Mouse (Mus musculus): ENCODE measurements around the gene Olfr1046. TPM values are rescaled to one million over a fixed set of nuclear protein-coding genes. Genes with fewer than 3 reads are reported as not detected.

Gene Olfr1046
- polyA plus RNA-seq, 1 experiment from 2014 or later: not detected

Other genes starting within 250 kb of the Olfr1046 start
- gene Olfr1029, start 245.4 kb downstream of the Olfr1046 start, polyA plus RNA-seq (2015; fragmentation: Nextera tagmentation; extraction: Ambion mirVana): not detected in 2 replicates
- not detected in 2 replicates for gene Olfr1030, start 240.0 kb downstream of the Olfr1046 start, polyA plus RNA-seq (2015; fragmentation: Nextera tagmentation; extraction: Ambion mirVana)
- gene Olfr1031, start 229.0 kb downstream of the Olfr1046 start, polyA plus RNA-seq (2015; fragmentation: Nextera tagmentation; extraction: Ambion mirVana): not detected in 2 replicates
- not detected in 2 replicates for gene Olfr1032, start 213.8 kb downstream of the Olfr1046 start, polyA plus RNA-seq (2015; fragmentation: Nextera tagmentation; extraction: Ambion mirVana)
- gene Olfr1033, start 198.7 kb downstream of the Olfr1046 start, polyA plus RNA-seq (2015; fragmentation: Nextera tagmentation; extraction: Ambion mirVana): 2.2 and 2.3 TPM in 2 replicates
- 0.13 TPM in 1 of 2 replicates, not detected in the other for gene Olfr1034, start 173.5 kb downstream of the Olfr1046 start, polyA plus RNA-seq (2015; fragmentation: Nextera tagmentation; extraction: Ambion mirVana)
- not detected in 2 replicates for gene Olfr1036, start 145.3 kb downstream of the Olfr1046 start, polyA plus RNA-seq (2015; fragmentation: Nextera tagmentation; extraction: Ambion mirVana)
- not detected in 2 replicates for gene Olfr1037, start 131.9 kb downstream of the Olfr1046 start, polyA plus RNA-seq (2015; fragmentation: Nextera tagmentation; extraction: Ambion mirVana)
- not detected in 2 replicates for gene Olfr1039, start 83.4 kb downstream of the Olfr1046 start, polyA plus RNA-seq (2015; fragmentation: Nextera tagmentation; extraction: Ambion mirVana)
- not detected in 2 replicates for gene Olfr1040, start 72.6 kb downstream of the Olfr1046 start, polyA plus RNA-seq (2015; fragmentation: Nextera tagmentation; extraction: Ambion mirVana)
- gene Olfr1042, start 57.5 kb downstream of the Olfr1046 start, polyA plus RNA-seq (2015; fragmentation: Nextera tagmentation; extraction: Ambion mirVana): not detected in 2 replicates
- not detected in 2 replicates for gene Olfr1043, start 51.8 kb downstream of the Olfr1046 start, polyA plus RNA-seq (2015; fragmentation: Nextera tagmentation; extraction: Ambion mirVana)
- not detected in 2 replicates for gene Olfr1044, start 41.5 kb downstream of the Olfr1046 start, polyA plus RNA-seq (2015; fragmentation: Nextera tagmentation; extraction: Ambion mirVana)
- not detected in 2 replicates for gene Olfr52, start 33.6 kb downstream of the Olfr1046 start, polyA plus RNA-seq (2015; fragmentation: Nextera tagmentation; extraction: Ambion mirVana)
- gene Olfr1045, start 16.3 kb downstream of the Olfr1046 start, polyA plus RNA-seq (2015; fragmentation: Nextera tagmentation; extraction: Ambion mirVana): not detected in 2 replicates
- gene Olfr1047, start 12.1 kb upstream of the Olfr1046 start, polyA plus RNA-seq (2015; fragmentation: Nextera tagmentation; extraction: Ambion mirVana): not detected in 2 replicates
- not detected in 2 replicates for gene Olfr1048, start 21.0 kb upstream of the Olfr1046 start, polyA plus RNA-seq (2015; fragmentation: Nextera tagmentation; extraction: Ambion mirVana)
- gene Olfr1049, start 39.0 kb upstream of the Olfr1046 start, polyA plus RNA-seq (2015; fragmentation: Nextera tagmentation; extraction: Ambion mirVana): not detected in 2 replicates
- gene Olfr1051, start 59.8 kb upstream of the Olfr1046 start, polyA plus RNA-seq (2015; fragmentation: Nextera tagmentation; extraction: Ambion mirVana): not detected in 2 replicates
- not detected in 2 replicates for gene Olfr1052, start 73.1 kb upstream of the Olfr1046 start, polyA plus RNA-seq (2015; fragmentation: Nextera tagmentation; extraction: Ambion mirVana)
- not detected in 2 replicates for gene Olfr1053, start 96.0 kb upstream of the Olfr1046 start, polyA plus RNA-seq (2015; fragmentation: Nextera tagmentation; extraction: Ambion mirVana)
- not detected in 2 replicates for gene Olfr1054, start 116.1 kb upstream of the Olfr1046 start, polyA plus RNA-seq (2015; fragmentation: Nextera tagmentation; extraction: Ambion mirVana)
- gene Olfr1055, start 131.0 kb upstream of the Olfr1046 start, polyA plus RNA-seq (2015; fragmentation: Nextera tagmentation; extraction: Ambion mirVana): not detected in 2 replicates
- gene Olfr1056, start 143.2 kb upstream of the Olfr1046 start, polyA plus RNA-seq (2015; fragmentation: Nextera tagmentation; extraction: Ambion mirVana): not detected in 2 replicates
- gene Olfr1057, start 159.1 kb upstream of the Olfr1046 start, polyA plus RNA-seq (2015; fragmentation: Nextera tagmentation; extraction: Ambion mirVana): not detected in 2 replicates
- not detected in 2 replicates for gene Olfr1058, start 169.2 kb upstream of the Olfr1046 start, polyA plus RNA-seq (2015; fragmentation: Nextera tagmentation; extraction: Ambion mirVana)
- not detected in 2 replicates for gene Olfr1061, start 194.7 kb upstream of the Olfr1046 start, polyA plus RNA-seq (2015; fragmentation: Nextera tagmentation; extraction: Ambion mirVana)
- not detected in 2 replicates for gene Olfr1062, start 207.4 kb upstream of the Olfr1046 start, polyA plus RNA-seq (2015; fragmentation: Nextera tagmentation; extraction: Ambion mirVana)
- gene Olfr1065, start 231.3 kb upstream of the Olfr1046 start, polyA plus RNA-seq (2015; fragmentation: Nextera tagmentation; extraction: Ambion mirVana): not detected in 2 replicates
- not detected in 2 replicates for gene Olfr1066, start 237.0 kb upstream of the Olfr1046 start, polyA plus RNA-seq (2015; fragmentation: Nextera tagmentation; extraction: Ambion mirVana)